Mouse (Mus musculus) central nervous system, embryonic 18 days (tissue): ENCODE results near the gene Ly6g5b. TPM values are rescaled to one million over a fixed set of nuclear protein-coding genes. Genes with fewer than 3 reads are reported as not detected.

ENCODE experiments used
- polyA plus RNA-seq: library from polyadenylated mRNA; depleted of rRNA; stranded (reverse); fragments of >200 nt; gene quantifications from 2 replicates; pipeline ENCODE4 v1.2.3, GENCODE M21; 2012; rRNA removed

Gene Ly6g5b
- polyA plus RNA-seq, 1 experiment: 2.3 TPM

Other genes with a start within 250 kb of the Ly6g5b start
- 73.3 and 74.1 TPM in 2 replicates for gene Zbtb12, start 235.9 kb downstream of the Ly6g5b start, polyA plus RNA-seq
- gene Gm20547, start 233.4 kb downstream of the Ly6g5b start, polyA plus RNA-seq: 0.29 TPM in 1 of 2 replicates, not detected in the other
- gene C2, start 217.2 kb downstream of the Ly6g5b start, polyA plus RNA-seq: 2.4 and 3.2 TPM in 2 replicates
- 311 and 328 TPM in 2 replicates for gene Ehmt2, start 217.0 kb downstream of the Ly6g5b start, polyA plus RNA-seq
- gene Slc44a4, start 201.0 kb downstream of the Ly6g5b start, polyA plus RNA-seq: 0.04 and 0.06 TPM in 2 replicates
- gene Neu1, start 184.2 kb downstream of the Ly6g5b start, polyA plus RNA-seq: 30.5 and 30.9 TPM in 2 replicates
- 8.8 and 9.7 TPM in 2 replicates for gene Hspa1b, start 156.2 kb downstream of the Ly6g5b start, polyA plus RNA-seq
- not detected in 2 replicates for gene Gm20481, start 145.5 kb downstream of the Ly6g5b start, polyA plus RNA-seq
- gene Hspa1a, start 143.3 kb downstream of the Ly6g5b start, polyA plus RNA-seq: 13.2 and 13.5 TPM in 2 replicates
- gene Hspa1l, start 142.7 kb downstream of the Ly6g5b start, polyA plus RNA-seq: 0.62 and 0.90 TPM in 2 replicates
- gene Lsm2, start 133.6 kb downstream of the Ly6g5b start, polyA plus RNA-seq: 93.6 and 101 TPM in 2 replicates
- gene Vars, start 114.4 kb downstream of the Ly6g5b start, polyA plus RNA-seq: 78.1 and 85.3 TPM in 2 replicates
- gene Vwa7, start 98.8 kb downstream of the Ly6g5b start, polyA plus RNA-seq: 0.48 TPM in 2 replicates
- 2.1 and 2.3 TPM in 2 replicates for gene Sapcd1, start 87.4 kb downstream of the Ly6g5b start, polyA plus RNA-seq
- 2.7 and 3.0 TPM in 2 replicates for gene Msh5, start 68.7 kb downstream of the Ly6g5b start, polyA plus RNA-seq
- gene Clic1, start 65.5 kb downstream of the Ly6g5b start, polyA plus RNA-seq: 45.7 and 47.6 TPM in 2 replicates
- gene Ddah2, start 56.4 kb downstream of the Ly6g5b start, polyA plus RNA-seq: 243 and 254 TPM in 2 replicates
- 2.1 TPM in 1 of 2 replicates, not detected in the other for gene Ly6g6c, start 50.0 kb downstream of the Ly6g5b start, polyA plus RNA-seq
- 0.03 and 0.10 TPM in 2 replicates for gene Mpig6b, start 49.2 kb downstream of the Ly6g5b start, polyA plus RNA-seq
- 6.6 and 10.1 TPM in 2 replicates for gene Ly6g6e, start 38.5 kb downstream of the Ly6g5b start, polyA plus RNA-seq
- 1.3 and 1.6 TPM in 2 replicates for gene Ly6g6d, start 37.4 kb downstream of the Ly6g5b start, polyA plus RNA-seq
- 0.09 and 0.19 TPM in 2 replicates for gene Ly6g6f, start 29.8 kb downstream of the Ly6g5b start, polyA plus RNA-seq
- 110 and 114 TPM in 2 replicates for gene Abhd16a, start 26.2 kb downstream of the Ly6g5b start, polyA plus RNA-seq
- gene Ly6g5c, start 7.1 kb downstream of the Ly6g5b start, polyA plus RNA-seq: not detected in 2 replicates
- 17.4 and 18.3 TPM in 2 replicates for gene Gpank1, start 6.0 kb upstream of the Ly6g5b start, polyA plus RNA-seq
- gene Csnk2b, start 6.6 kb upstream of the Ly6g5b start, polyA plus RNA-seq: 170 and 198 TPM in 2 replicates
- gene D17H6S53E, start 10.9 kb upstream of the Ly6g5b start, polyA plus RNA-seq: 5.2 and 5.6 TPM in 2 replicates
- gene Apom, start 16.6 kb upstream of the Ly6g5b start, polyA plus RNA-seq: 0.65 and 0.84 TPM in 2 replicates
- gene Bag6, start 19.8 kb upstream of the Ly6g5b start, polyA plus RNA-seq: 237 and 290 TPM in 2 replicates
- gene Prrc2a, start 49.5 kb upstream of the Ly6g5b start, polyA plus RNA-seq: 228 and 250 TPM in 2 replicates
- gene Aif1, start 60.6 kb upstream of the Ly6g5b start, polyA plus RNA-seq: 3.7 and 3.9 TPM in 2 replicates
- 15.7 and 18.5 TPM in 2 replicates for gene Lst1, start 73.0 kb upstream of the Ly6g5b start, polyA plus RNA-seq
- gene Ltb, start 79.0 kb upstream of the Ly6g5b start, polyA plus RNA-seq: 0.76 and 0.84 TPM in 2 replicates
- 0.05 TPM in 2 replicates for gene Tnf, start 86.6 kb upstream of the Ly6g5b start, polyA plus RNA-seq
- 0.57 and 0.62 TPM in 2 replicates for gene Lta, start 89.9 kb upstream of the Ly6g5b start, polyA plus RNA-seq
- gene Gm16181, start 105.4 kb upstream of the Ly6g5b start, polyA plus RNA-seq: not detected in 2 replicates
- 147 and 148 TPM in 2 replicates for gene Atp6v1g2, start 118.2 kb upstream of the Ly6g5b start, polyA plus RNA-seq
- 14.3 and 14.8 TPM in 2 replicates for gene Nfkbil1, start 120.4 kb upstream of the Ly6g5b start, polyA plus RNA-seq
- gene Ddx39b, start 126.3 kb upstream of the Ly6g5b start, polyA plus RNA-seq: 727 and 778 TPM in 2 replicates
- gene H2-D1, start 147.3 kb upstream of the Ly6g5b start, polyA plus RNA-seq: 60.4 and 60.8 TPM in 2 replicates
- 0.27 and 0.48 TPM in 2 replicates for gene H2-Q1, start 205.0 kb upstream of the Ly6g5b start, polyA plus RNA-seq
- gene H2-Q2, start 226.8 kb upstream of the Ly6g5b start, polyA plus RNA-seq: 7.8 and 8.7 TPM in 2 replicates